Mouse (Mus musculus) cerebellum, adult (tissue): ENCODE results near the gene Akap8.

ENCODE experiments used
- ATAC-seq: cut with Nextera tagmentation; 2 replicates; pipeline ENCODE4 v1.9.2; 2017; ENCODE audit warnings: mild to moderate bottlenecking, moderate library complexity, mixed read lengths; ENCODE audit not compliant: insufficient number of reproducible peaks, low FRiP score, low TSS enrichment

Akap8 gene

GRCm38 (mm10) chr17:32320597-32321389 lies at the start of gene Akap8:
TSS of gene Akap8 (minus strand) at chr17:32321238.
- peak; percentile 95 for ATAC-seq

- ATAC-seq = no peak
These were observed 48.0 kb upstream of the Akap8 start for GRCm38 (mm10) chr17:32368991-32369578.

DNA sequence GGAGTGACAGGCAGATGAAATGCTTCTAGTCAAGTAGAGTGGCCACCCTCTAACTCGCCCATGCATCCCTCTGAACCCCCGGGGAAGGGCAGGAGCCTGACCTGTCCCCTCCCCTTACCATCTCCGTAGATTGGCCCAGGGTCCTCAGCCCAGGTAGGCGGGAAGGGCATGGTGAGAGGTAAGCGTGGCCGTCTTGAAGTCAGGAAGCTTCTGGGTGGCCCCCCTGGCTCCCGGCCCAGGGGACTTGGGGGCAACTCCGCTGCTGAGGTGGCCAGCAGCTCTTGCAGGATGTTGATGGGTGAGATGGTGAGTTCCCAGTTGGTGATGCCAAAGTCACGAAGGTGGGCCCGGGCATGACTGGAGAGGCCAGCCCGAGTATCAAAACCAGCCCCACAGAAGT lies 46.7 kb upstream of the Akap8 start:
- no peak for ATAC-seq

GRCm38 (mm10) chr17:32365296-32365695 lies 44.3 kb upstream of the Akap8 start:
- no peak for ATAC-seq

- ATAC-seq = no peak
These were observed 43.8 kb upstream of the Akap8 start for GRCm38 (mm10) chr17:32364850-32365249.

DNA sequence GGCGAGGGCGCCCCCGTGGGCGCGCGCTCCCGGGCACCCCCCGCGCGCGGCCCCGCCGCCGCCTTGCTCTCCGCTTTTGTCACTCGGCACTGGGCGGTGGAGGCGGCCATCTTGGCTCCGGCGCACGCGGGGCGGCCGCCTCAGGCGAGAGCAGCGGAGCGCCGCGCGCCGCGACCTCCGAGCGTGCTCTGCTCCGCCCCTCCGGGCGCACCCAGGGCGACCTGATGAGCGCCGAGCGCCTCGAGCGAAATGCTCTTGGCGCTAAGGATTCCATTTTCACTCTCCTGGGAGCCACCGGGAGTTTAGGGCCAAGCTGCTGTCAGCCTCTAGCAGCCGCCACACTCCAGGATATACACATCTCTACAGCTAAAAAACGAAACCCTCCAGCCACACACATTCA lies 43.3 kb upstream of the Akap8 start:
- ATAC-seq = peak; percentile 83

GRCm38 (mm10) chr17:32363821-32364301 lies 42.8 kb upstream of the Akap8 start:
- ATAC-seq = 0 out of 2 replicates have a peak, but pooled peaks have one; percentile 12

DNA sequence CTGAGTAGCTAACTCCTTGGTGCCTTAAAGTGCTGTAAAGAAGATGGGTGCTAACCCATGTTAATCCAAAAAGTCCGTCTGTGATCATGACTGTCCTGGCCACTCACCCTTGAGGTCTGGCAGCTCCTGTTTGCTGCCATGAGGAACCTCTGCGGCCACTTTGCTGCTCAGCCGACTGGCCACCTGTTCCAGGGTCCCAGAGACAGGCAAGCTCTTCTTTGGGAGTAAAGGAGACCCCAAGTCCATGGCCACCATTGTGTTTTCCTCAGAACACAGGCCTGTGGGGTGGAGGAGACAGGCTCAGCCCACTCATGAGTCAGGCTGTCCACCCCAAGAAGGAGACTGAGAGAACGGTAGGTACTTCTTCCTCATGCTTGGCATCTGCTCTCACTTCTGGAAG lies 41.6 kb upstream of the Akap8 start:
- no peak for ATAC-seq

DNA sequence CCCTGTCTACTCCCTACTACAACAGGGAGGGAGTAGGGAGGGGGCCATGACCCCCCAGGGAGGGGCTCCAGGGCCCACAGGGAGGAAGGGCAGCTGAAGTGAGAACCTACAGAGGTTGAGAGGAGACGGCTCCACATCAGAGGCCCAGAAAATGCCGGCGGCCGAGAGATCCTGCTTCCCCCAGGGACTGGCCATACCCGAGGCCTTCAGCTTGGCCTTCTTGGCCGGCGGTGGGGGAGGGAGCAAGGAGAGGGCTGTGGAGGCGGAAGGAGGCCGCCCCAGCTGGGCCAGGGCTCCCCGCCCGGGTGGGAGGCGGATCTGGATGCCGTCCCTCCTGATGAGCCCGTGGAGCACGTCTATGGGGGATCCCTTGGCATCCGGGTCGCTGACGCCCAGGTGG lies 38.9 kb upstream of the Akap8 start:
- no peak for ATAC-seq

GRCm38 (mm10) chr17:32358943-32359340 lies 37.9 kb upstream of the Akap8 start:
- no peak for ATAC-seq

- no peak for ATAC-seq
These were observed 37.3 kb upstream of the Akap8 start for GRCm38 (mm10) chr17:32358192-32358942.

DNA sequence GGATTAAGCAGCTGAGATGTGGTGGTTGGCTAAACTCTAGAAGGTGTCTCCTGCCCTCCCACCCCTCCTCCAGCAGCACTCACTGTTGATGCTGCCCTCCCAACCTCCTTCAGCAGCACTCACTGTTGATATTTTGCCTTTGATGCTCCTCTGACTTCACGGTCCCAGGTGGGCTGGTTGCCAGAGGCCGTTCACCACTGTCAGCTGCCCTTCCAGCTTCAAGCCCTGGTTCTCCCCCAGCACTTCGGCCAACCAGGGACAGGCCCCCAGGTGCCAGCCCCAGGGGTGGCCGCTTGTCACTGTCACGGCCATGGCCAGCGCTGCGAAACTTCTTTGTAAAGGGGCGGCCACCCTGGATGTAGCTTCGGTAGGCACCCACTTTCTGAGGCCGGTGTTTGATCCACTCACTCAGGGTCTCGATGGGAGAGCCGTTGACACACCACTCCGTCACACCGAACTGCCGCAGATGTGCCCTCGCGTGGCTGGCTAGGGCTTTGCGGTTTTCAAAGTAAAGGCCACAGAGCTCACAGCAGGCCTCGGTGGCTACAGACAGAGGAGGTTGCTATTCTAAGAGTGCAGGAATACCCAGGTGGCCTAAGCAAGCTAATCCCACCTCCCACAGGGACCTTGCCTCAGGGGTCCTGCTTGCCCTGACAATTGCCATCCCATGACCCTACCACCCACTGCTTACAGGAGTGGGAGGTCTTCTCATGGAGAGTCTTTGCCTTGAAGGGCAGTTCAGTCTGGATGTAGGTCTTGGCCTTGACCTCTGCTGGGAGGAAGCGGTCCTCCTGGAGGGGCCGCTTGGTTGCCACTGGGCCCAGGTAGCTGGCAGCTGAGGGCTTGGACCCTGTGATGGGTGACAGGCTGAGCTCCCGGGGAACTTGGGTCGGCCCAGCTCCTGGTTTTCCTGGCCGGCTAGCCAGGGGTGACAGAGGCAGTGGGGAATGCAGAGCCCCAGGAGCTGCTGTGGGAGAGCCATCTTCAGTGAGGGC lies 36.0 kb upstream of the Akap8 start:
- ATAC-seq = no peak

GRCm38 (mm10) chr17:32356281-32356680 lies 35.2 kb upstream of the Akap8 start:
- no peak for ATAC-seq

GRCm38 (mm10) chr17:32355031-32355430 lies 34.0 kb upstream of the Akap8 start:
- ATAC-seq = no peak

GRCm38 (mm10) chr17:32354211-32354610 lies 33.2 kb upstream of the Akap8 start:
- no peak for ATAC-seq

- ATAC-seq = no peak
These were observed 32.7 kb upstream of the Akap8 start for GRCm38 (mm10) chr17:32353696-32354095.

DNA sequence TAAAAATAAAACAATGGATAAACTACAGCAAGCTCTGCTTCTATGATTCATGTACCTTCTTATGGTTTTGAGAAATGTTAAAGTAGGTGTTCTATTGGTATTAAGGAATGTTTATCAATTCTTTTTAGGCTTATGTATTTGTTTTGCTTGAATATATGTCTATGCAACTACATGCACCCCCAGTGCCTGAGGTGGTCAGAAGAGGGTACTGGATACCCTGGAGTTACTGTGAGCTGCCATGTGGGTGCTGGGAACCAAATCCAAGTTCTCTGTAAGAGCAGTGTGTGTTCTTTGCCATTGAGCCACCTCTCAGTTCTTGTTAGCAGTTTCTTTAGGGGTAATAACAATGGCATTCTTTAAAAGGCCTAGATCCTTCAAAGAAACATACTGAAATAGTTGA lies 30.7 kb upstream of the Akap8 start:
- no peak for ATAC-seq

GRCm38 (mm10) chr17:32351269-32351668 lies 30.2 kb upstream of the Akap8 start:
- no peak for ATAC-seq

- peak; percentile 97 for ATAC-seq
These were observed 29.4 kb upstream of the Akap8 start, which contains the start of gene Akap8l for GRCm38 (mm10) chr17:32350382-32350983. TSS of gene Akap8l (minus strand) at chr17:32350607.
